Mouse (Mus musculus) sigmoid colon, adult 10 weeks (tissue): Measurements from ENCODE around the gene Gm16442. TPM values are rescaled to one million over a fixed set of nuclear protein-coding genes. Genes with fewer than 3 reads are reported as not detected.

Experiments used
- polyA plus RNA-seq: library from polyadenylated mRNA; stranded (reverse); fragments of 350-450 nt; fragmentation: Illumina TruSeq; extraction: RNeasy Lipid Tissue Mini Kit (QIAGEN cat#74804); gene quantifications from one replicate; pipeline ENCODE4 v1.2.3, GENCODE M21; 2014; ENCODE audit warnings: low read depth, low replicate concordance

Gene Gm16442
- polyA plus RNA-seq: not detected

GRCm38 (mm10) chr7:20122479-20122878 is at the start of gene Gm16442:
Gm16442 (minus strand) TSS chr7:20122579.

GRCm38 (mm10) chr7:20168277-20168676 is 45.9 kb upstream of the Gm16442 start, which contains the start of gene Vmn1r94:
Vmn1r94 (minus strand) TSS chr7:20168377.

GRCm38 (mm10) chr7:20138988-20139387 is 16.6 kb upstream of the Gm16442 start, which contains the start of gene Vmn1r93:
Vmn1r93 (minus strand) TSS chr7:20139088.

GRCm38 (mm10) chr7:20099380-20099779 is 23.0 kb downstream of the Gm16442 start, which contains the start of gene Vmn1r91:
Vmn1r91 (plus strand) TSS chr7:20099680.

Other genes starting within 250 kb of the Gm16442 start
- gene Ceacam19, start 234.6 kb downstream of the Gm16442 start, polyA plus RNA-seq: not detected
- 27.6 TPM for gene Pvr, start 201.4 kb downstream of the Gm16442 start, polyA plus RNA-seq
- gene Igsf23, start 171.8 kb downstream of the Gm16442 start, polyA plus RNA-seq: 1.5 TPM
- 112 TPM for gene Ceacam20, start 157.2 kb downstream of the Gm16442 start, polyA plus RNA-seq
- gene Nlrp9b, start 131.1 kb downstream of the Gm16442 start, polyA plus RNA-seq: 233 TPM
- 0.76 TPM for gene Vmn1r91, start 22.9 kb downstream of the Gm16442 start, polyA plus RNA-seq
- gene Vmn1r93, start 16.5 kb upstream of the Gm16442 start, polyA plus RNA-seq: not detected
- gene Vmn1r94, start 45.8 kb upstream of the Gm16442 start, polyA plus RNA-seq: not detected
- gene Vmn1r95, start 71.1 kb upstream of the Gm16442 start, polyA plus RNA-seq: not detected
- not detected for gene Gm6164, start 83.0 kb upstream of the Gm16442 start, polyA plus RNA-seq
- gene Gm4498, start 111.2 kb upstream of the Gm16442 start, polyA plus RNA-seq: not detected
- gene Gm5890, start 140.3 kb upstream of the Gm16442 start, polyA plus RNA-seq: not detected
- not detected for gene Gm4133, start 211.5 kb upstream of the Gm16442 start, polyA plus RNA-seq